Mouse (Mus musculus): ENCODE measurements around the gene Rnf167. TPM values are rescaled to one million over a fixed set of nuclear protein-coding genes. Genes with fewer than 3 reads are reported as not detected.

Gene Rnf167
- 85.0 and 104 TPM in 2 replicates for polyA plus RNA-seq (2016; fragmentation: Nextera tagmentation; extraction: Ambion mirVana)

DNA sequence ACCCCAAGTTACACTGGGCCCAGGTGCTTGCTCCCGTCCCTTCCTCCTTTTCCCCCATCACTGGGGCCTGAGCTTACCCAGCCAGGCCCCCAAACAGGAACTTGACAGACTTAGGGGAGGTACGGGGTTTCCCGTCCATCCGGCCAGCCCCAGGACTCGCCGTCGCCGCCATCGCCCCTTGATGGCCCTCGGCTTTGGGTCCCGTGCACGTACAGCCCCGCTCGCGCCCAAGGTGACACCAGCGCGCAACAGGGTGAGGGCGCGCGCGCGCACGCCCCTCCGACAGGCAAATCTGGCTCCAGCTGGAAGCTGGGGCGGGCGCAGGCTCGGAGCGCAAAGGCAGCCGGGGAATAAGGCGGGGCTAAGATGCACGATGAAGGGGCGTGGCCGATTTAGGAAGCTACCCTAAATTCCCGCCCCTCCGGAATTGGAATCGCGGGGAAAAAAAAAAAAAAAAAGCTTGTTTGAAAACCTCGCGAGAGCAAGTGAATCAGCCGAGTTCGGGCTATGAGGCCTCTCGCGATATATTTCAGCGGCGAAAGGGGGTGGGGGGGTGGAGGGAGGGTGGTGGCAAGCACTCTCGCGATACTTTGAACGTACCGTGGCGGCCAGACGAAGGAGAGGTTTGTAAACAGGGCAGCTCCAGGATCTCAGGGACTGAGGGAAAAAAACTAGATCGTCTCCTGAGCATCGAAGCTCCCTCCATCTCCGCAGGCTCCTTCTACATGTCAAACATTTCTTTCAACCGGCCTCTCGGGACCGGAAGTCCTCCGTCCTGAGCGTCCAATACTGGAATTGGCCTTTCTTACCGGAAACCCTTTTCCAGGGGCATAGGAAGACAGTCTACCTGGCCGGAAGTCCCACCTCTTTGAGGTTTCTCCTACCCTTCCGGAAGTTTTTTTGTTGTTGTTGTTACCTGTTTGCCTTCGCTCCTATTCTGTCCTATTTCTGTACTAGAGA lies at the start of gene Rnf167, which contains the start of gene Slc25a11:
Gene Rnf167 (plus strand): TSS at position 545 of the 960 bp plus-strand sequence.
Gene Slc25a11 (minus strand): TSS at position 789 of the 960 bp plus-strand sequence.
- peaks cover 52% of the 10 kb centered on the region for H3K4me1 ChIP-seq
- no peaks in the 10 kb centered on the region for H3K27me3 ChIP-seq (ENCODE audit: low read depth, poor library complexity, severe bottlenecking)
- under 1% methylated on average over 63 of the region's 63 CpGs for WGBS
- H3K9me3 ChIP-seq (replicated peaks), result no peaks in the 10 kb centered on the region
- peak; percentile 96 for DNase-seq (ENCODE audit: low spot score)
- H3K27ac ChIP-seq, result peak within 1 kb of the TSS; percentile 95
- H3K36me3 ChIP-seq, result peaks cover 74% of the 10 kb centered on the region
- H3K4me3 ChIP-seq, result peak within 1 kb of the TSS; percentile 80

DNA sequence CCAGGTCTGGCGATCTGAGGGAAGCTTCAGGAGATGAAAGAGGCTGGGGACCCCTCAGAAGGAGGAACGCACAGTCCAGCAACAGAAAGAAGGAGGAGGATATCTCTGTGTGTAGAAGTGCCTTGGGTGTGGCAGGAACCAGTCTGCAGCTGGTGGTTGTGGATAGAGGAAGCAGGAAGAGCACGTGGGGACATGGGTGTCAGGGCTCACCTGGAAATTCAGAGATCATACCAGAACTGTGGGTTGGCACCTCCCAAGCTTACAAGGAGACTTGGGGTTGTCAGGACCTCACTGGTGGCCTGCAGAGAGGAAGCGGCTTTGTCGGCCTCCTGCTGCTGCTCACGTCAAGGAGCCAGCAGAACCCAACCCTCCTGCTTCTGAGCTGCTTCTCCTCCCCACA lies 49.7 kb upstream of the Rnf167 start:
- no peak overlapping the region for H3K27ac ChIP-seq
- no peaks in the 10 kb centered on the region for H3K27me3 ChIP-seq (ENCODE audit: low read depth, poor library complexity, severe bottlenecking)
- WGBS, result 89% methylated on average over 6 of the region's 6 CpGs
- H3K4me3 ChIP-seq, result no peak overlapping the region
- no peaks in the 10 kb centered on the region for H3K9me3 ChIP-seq (replicated peaks)
- DNase-seq (ENCODE audit: low spot score), result no peak
- peaks cover 6% of the 10 kb centered on the region; the same call in 1 of the 2 replicates for H3K4me1 ChIP-seq
- peaks cover 54% of the 10 kb centered on the region for H3K36me3 ChIP-seq

DNA sequence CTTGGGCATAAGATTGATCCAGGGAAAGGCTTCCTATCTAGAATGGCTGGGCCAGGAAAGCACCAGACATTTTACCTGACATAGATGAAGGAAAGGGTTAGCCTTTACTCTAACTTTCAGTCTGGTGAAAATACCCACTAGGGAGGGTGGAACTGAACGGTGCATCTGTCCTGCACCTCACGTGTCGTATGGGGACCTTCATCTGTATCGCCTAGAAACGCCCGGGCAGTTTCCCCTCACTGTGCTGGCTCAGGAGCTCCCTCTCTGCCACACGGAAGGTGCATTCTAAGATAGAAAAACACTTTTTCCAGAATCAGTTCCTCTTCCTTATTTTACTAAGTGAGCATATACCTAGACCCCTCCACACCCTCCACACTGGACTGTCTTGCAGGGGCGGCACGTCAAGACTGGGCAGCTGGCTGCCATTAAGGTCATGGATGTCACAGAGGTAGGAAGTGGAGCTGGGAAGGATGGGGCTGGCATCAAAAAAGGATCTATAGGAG lies 48.5 kb upstream of the Rnf167 start:
- Histone ChIP-seq H3K27ac (no peak overlapping the region), H3K9me3 (replicated peaks) (no peaks in the 10 kb centered on the region), H3K4me1 (peaks cover 6% of the 10 kb centered on the region; the same call in 1 of the 2 replicates), H3K4me3 (no peak overlapping the region), H3K36me3 (peaks cover 66% of the 10 kb centered on the region), H3K27me3 (ENCODE audit: low read depth, poor library complexity, severe bottlenecking) (no peaks in the 10 kb centered on the region)
- WGBS, result 91% methylated on average over 9 of the region's 9 CpGs
- no peak for DNase-seq (ENCODE audit: low spot score)

DNA sequence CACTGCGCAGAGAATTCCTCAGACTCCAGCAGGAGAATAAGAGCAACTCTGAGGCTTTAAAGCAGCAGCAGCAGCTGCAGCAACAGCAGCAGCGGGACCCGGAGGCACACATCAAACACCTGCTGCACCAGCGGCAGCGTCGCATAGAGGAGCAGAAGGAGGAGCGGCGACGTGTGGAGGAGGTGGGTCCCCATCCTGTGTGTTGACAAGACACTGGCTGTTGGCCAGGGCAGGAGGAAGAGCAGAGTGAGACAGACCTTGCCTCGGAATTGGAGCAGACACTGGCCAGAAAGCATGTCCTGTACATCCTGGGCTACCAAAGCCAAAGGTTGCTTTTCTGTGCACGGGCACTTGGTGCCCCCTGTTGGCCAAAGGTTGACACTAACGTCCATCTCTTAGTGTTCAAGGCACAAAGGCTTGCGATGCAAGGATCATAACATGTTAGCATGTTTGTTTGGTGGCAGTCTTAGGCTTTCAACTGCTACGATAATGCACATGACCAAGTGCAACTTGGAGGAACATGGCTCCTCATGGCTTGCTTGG lies 41.9 kb upstream of the Rnf167 start:
- no peaks in the 10 kb centered on the region for H3K4me1 ChIP-seq
- H3K27ac ChIP-seq, result no peak overlapping the region
- peaks cover 97% of the 10 kb centered on the region for H3K36me3 ChIP-seq
- no peaks in the 10 kb centered on the region for H3K9me3 ChIP-seq (replicated peaks)
- no peak overlapping the region for H3K4me3 ChIP-seq
- WGBS, result 67% methylated on average over 14 of the region's 14 CpGs
- peak; percentile 74 for DNase-seq (ENCODE audit: low spot score)
- H3K27me3 ChIP-seq (ENCODE audit: low read depth, poor library complexity, severe bottlenecking), result no peaks in the 10 kb centered on the region

DNA sequence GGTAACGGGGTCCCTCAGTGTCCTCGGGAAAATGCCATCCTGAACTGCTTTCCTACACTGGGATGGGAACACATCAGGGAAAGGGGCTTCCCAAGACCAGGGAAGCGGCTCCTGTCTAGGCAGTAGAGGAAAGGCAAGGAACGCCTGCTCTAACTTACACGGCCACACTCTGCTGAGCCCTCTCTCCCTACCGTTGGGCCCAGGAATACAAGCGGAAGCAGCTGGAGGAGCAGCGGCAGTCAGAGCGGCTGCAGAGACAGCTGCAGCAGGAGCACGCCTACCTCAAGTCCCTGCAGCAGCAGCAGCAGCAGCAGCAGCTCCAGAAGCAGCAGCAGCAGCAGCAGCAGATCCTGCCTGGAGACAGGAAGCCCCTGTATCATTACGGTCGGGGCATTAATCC lies 40.3 kb upstream of the Rnf167 start:
- Histone ChIP-seq H3K4me3 (no peak overlapping the region), H3K4me1 (no peaks in the 10 kb centered on the region), H3K36me3 (peaks cover 100% of the 10 kb centered on the region), H3K27ac (no peak overlapping the region), H3K27me3 (ENCODE audit: low read depth, poor library complexity, severe bottlenecking) (no peaks in the 10 kb centered on the region), H3K9me3 (replicated peaks) (no peaks in the 10 kb centered on the region)
- DNase-seq (ENCODE audit: low spot score), result no peak
- WGBS, result 75% methylated on average over 12 of the region's 12 CpGs

DNA sequence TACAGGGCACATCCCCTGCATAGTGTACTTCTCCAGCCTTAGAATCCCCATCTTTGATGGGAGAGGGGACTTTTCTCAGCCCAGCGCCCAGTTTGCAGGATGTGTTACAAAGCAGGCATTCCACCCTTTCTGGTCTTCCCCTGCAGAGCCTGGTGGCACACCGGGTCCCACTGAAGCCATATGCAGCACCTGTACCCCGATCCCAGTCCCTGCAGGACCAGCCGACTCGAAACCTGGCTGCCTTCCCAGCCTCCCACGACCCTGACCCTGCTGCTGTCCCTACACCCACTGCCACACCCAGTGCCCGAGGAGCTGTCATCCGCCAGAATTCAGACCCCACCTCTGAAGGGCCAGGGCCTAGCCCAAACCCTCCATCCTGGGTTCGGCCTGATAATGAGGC lies 39.4 kb upstream of the Rnf167 start:
- H3K9me3 ChIP-seq (replicated peaks), result no peaks in the 10 kb centered on the region
- no peak overlapping the region for H3K27ac ChIP-seq
- peaks cover 100% of the 10 kb centered on the region for H3K36me3 ChIP-seq
- no peak for DNase-seq (ENCODE audit: low spot score)
- no peak overlapping the region for H3K4me3 ChIP-seq
- no peaks in the 10 kb centered on the region for H3K27me3 ChIP-seq (ENCODE audit: low read depth, poor library complexity, severe bottlenecking)
- WGBS, result 96% methylated on average over 9 of the region's 9 CpGs
- H3K4me1 ChIP-seq, result no peaks in the 10 kb centered on the region

GRCm38 (mm10) chr11:70608381-70609066 lies 38.5 kb upstream of the Rnf167 start:
- 89% methylated on average over 26 of the region's 26 CpGs for WGBS
- Histone ChIP-seq H3K36me3 (peaks cover 100% of the 10 kb centered on the region), H3K4me3 (no peak overlapping the region), H3K9me3 (replicated peaks) (no peaks in the 10 kb centered on the region), H3K27ac (0 out of 2 replicates have a peak overlapping the region, but pooled peaks have one; percentile 20), H3K27me3 (ENCODE audit: low read depth, poor library complexity, severe bottlenecking) (no peaks in the 10 kb centered on the region), H3K4me1 (no peaks in the 10 kb centered on the region)
- no peak for DNase-seq (ENCODE audit: low spot score)

DNA sequence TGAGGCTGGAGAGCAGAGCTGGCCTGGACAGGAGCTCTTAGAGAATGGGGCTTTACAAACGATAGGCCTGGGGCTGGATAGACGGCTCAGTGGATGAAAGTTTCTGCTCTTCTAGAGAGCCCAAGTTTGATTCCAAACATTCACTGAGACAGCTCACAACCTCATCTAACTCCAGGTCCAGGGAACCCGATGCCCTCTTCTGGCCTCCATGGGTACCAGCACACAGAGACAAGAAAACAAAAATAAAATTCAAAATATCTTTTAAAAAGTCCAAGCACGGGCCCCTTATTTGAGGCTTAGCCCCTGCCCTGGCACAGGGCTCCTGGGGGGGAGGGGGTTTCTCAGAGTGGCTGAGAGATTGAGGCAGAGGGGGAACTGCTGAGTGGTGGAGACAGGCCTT lies 36.3 kb upstream of the Rnf167 start:
- H3K4me3 ChIP-seq, result no peak overlapping the region
- no peak overlapping the region for H3K27ac ChIP-seq
- H3K4me1 ChIP-seq, result peaks cover 13% of the 10 kb centered on the region
- no peak for DNase-seq (ENCODE audit: low spot score)
- H3K27me3 ChIP-seq (ENCODE audit: low read depth, poor library complexity, severe bottlenecking), result peaks cover 6% of the 10 kb centered on the region
- H3K9me3 ChIP-seq (replicated peaks), result no peaks in the 10 kb centered on the region
- 92% methylated on average over 4 of the region's 4 CpGs for whole genome bisulfite sequencing
- H3K36me3 ChIP-seq, result peaks cover 83% of the 10 kb centered on the region

DNA sequence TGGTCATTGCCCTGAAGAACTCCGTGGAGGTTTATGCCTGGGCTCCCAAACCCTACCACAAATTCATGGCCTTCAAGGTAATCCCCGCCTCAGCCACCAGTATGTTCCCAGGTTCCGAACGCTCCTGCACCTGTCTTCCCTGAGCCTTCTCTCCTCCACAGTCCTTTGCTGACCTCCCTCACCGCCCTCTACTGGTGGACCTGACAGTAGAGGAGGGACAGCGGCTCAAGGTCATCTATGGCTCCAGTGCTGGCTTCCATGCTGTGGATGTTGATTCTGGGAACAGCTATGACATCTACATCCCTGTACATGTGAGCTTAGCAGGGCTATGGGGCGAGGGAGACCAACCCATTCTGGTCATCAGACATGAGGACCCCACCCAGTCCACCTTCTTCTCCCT lies 34.5 kb upstream of the Rnf167 start:
- 78% methylated on average over 7 of the region's 7 CpGs for WGBS
- H3K27me3 ChIP-seq (ENCODE audit: low read depth, poor library complexity, severe bottlenecking), result peaks cover 22% of the 10 kb centered on the region
- H3K9me3 ChIP-seq (replicated peaks), result no peaks in the 10 kb centered on the region
- H3K4me3 ChIP-seq, result no peak overlapping the region
- peaks cover 17% of the 10 kb centered on the region for H3K4me1 ChIP-seq
- no peak overlapping the region for H3K27ac ChIP-seq
- DNase-seq (ENCODE audit: low spot score), result no peak
- H3K36me3 ChIP-seq, result peaks cover 66% of the 10 kb centered on the region

GRCm38 (mm10) chr11:70615074-70615473 lies 32.0 kb upstream of the Rnf167 start:
- WGBS, result under 1% methylated on average over 17 of the region's 17 CpGs
- Histone ChIP-seq H3K27ac (no peak overlapping the region; the same call in 1 of the 2 replicates), H3K9me3 (replicated peaks) (no peaks in the 10 kb centered on the region), H3K36me3 (peaks cover 40% of the 10 kb centered on the region), H3K4me1 (peaks cover 17% of the 10 kb centered on the region), H3K27me3 (ENCODE audit: low read depth, poor library complexity, severe bottlenecking) (peaks cover 22% of the 10 kb centered on the region), H3K4me3 (peak overlapping the region; percentile 51)
- peak; percentile 53 for DNase-seq (ENCODE audit: low spot score)

- peak within 1 kb of the TSS; percentile 51 for H3K4me3 ChIP-seq
- peaks cover 17% of the 10 kb centered on the region for H3K4me1 ChIP-seq
- H3K27me3 ChIP-seq (ENCODE audit: low read depth, poor library complexity, severe bottlenecking), result peaks cover 22% of the 10 kb centered on the region
- 13% methylated on average over 21 of the region's 21 CpGs for whole genome bisulfite sequencing
- H3K36me3 ChIP-seq, result peaks cover 35% of the 10 kb centered on the region
- no peaks in the 10 kb centered on the region for H3K9me3 ChIP-seq (replicated peaks)
- DNase-seq (ENCODE audit: low spot score), result no peak
- no peak within 1 kb of the TSS; the same call in 1 of the 2 replicates for H3K27ac ChIP-seq
Observed at GRCm38 (mm10) chr11:70615516-70616093, 31.4 kb upstream of the Rnf167 start, which contains the start of gene 4930544D05Rik. Gene 4930544D05Rik (plus strand): TSS chr11:70615848.

DNA sequence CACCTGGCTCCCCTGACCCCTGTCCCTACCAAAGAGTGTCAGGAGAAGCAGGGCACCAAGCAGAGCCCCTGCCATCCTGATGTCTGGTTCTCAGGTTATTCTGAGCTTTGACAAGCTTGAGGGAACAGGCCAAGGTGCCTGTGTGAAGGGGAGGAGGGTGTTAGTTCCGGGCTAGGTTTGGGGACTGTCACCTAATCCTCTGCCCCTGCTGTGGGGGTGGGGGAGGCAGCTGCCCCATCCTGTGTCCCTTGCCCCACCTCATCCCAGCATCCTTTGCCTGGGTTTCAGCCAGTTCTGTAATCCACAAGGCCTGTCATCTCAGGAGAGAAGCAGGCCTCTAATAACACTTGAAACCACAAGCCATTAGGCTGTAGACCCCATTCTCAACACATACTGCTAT lies 27.9 kb upstream of the Rnf167 start, which contains the start of gene Chrne:
Gene Chrne (minus strand): TSS at position 116 of the 400 bp plus-strand sequence.
- Histone ChIP-seq H3K4me1 (peaks cover 17% of the 10 kb centered on the region), H3K9me3 (replicated peaks) (no peaks in the 10 kb centered on the region), H3K36me3 (no peaks in the 10 kb centered on the region), H3K4me3 (no peak within 1 kb of the TSS), H3K27ac (no peak within 1 kb of the TSS), H3K27me3 (ENCODE audit: low read depth, poor library complexity, severe bottlenecking) (peaks cover 22% of the 10 kb centered on the region)
- no peak for DNase-seq (ENCODE audit: low spot score)
- WGBS, result 29% methylated on average over 1 of the region's 1 CpGs
